Mouse (Mus musculus) common myeloid progenitor, adult 5-6 weeks (primary cell): Measurements from ENCODE around the gene Hic1. TPM values are rescaled to one million over a fixed set of nuclear protein-coding genes. Genes with fewer than 3 reads are reported as not detected.

Experiments
- ATAC-seq: replicated peaks from 2 replicates; pipeline ENCODE4 v1.8.0; 2016; ENCODE audit warnings: low read depth, mild to moderate bottlenecking, moderate TSS enrichment, inconsistent platforms; ENCODE audit not compliant: poor library complexity, severe bottlenecking
- total RNA-seq: library from RNA; stranded (forward); fragments of 200-1000, 187-1606 nt; gene quantifications from 2 replicates; pipeline ENCODE4 v1.2.3, GENCODE M21; 2017

The Hic1 gene
- total RNA-seq, 1 experiment from 2014 or later: 1.1 TPM

GRCm38 (mm10) chr11:75126384-75126783 lies 42.9 kb downstream of the Hic1 start:
- no peak for ATAC-seq

- ATAC-seq: no peak
Measured at GRCm38 (mm10) chr11:75124406-75124805, 44.9 kb downstream of the Hic1 start.

- ATAC-seq: no peak
Measured at GRCm38 (mm10) chr11:75121348-75121747, 48.0 kb downstream of the Hic1 start.

GRCm38 (mm10) chr11:75119841-75120240 lies 49.5 kb downstream of the Hic1 start:
- no peak for ATAC-seq

- no peak for ATAC-seq
Measured at GRCm38 (mm10) chr11:75119298-75119697, 50.0 kb downstream of the Hic1 start.

- ATAC-seq: no peak
Measured at GRCm38 (mm10) chr11:75118141-75118540, 51.2 kb downstream of the Hic1 start.

- peak; percentile 25; the same call in 1 of the 2 replicates for ATAC-seq
Measured at GRCm38 (mm10) chr11:75116379-75116778, 52.9 kb downstream of the Hic1 start.

Other genes starting within 250 kb of the Hic1 start
- 46.7 and 63.4 TPM in 2 replicates for gene Smg6, start 243.7 kb downstream of the Hic1 start, total RNA-seq
- gene Srr, start 243.6 kb downstream of the Hic1 start, total RNA-seq: 10.3 and 10.4 TPM in 2 replicates
- 18.5 and 20.9 TPM in 2 replicates for gene Ovca2, start 9.3 kb upstream of the Hic1 start, total RNA-seq
- gene Dph1, start 21.7 kb upstream of the Hic1 start, total RNA-seq: 7.1 and 10.5 TPM in 2 replicates
- gene Rtn4rl1, start 24.3 kb upstream of the Hic1 start, total RNA-seq: 0.24 and 1.6 TPM in 2 replicates
- 139 and 158 TPM in 2 replicates for gene Rpa1, start 178.8 kb upstream of the Hic1 start, total RNA-seq
- gene Smyd4, start 178.9 kb upstream of the Hic1 start, total RNA-seq: 6.5 and 7.4 TPM in 2 replicates